Mouse (Mus musculus): ENCODE data around the gene Tmem82.

The Tmem82 gene

DNA sequence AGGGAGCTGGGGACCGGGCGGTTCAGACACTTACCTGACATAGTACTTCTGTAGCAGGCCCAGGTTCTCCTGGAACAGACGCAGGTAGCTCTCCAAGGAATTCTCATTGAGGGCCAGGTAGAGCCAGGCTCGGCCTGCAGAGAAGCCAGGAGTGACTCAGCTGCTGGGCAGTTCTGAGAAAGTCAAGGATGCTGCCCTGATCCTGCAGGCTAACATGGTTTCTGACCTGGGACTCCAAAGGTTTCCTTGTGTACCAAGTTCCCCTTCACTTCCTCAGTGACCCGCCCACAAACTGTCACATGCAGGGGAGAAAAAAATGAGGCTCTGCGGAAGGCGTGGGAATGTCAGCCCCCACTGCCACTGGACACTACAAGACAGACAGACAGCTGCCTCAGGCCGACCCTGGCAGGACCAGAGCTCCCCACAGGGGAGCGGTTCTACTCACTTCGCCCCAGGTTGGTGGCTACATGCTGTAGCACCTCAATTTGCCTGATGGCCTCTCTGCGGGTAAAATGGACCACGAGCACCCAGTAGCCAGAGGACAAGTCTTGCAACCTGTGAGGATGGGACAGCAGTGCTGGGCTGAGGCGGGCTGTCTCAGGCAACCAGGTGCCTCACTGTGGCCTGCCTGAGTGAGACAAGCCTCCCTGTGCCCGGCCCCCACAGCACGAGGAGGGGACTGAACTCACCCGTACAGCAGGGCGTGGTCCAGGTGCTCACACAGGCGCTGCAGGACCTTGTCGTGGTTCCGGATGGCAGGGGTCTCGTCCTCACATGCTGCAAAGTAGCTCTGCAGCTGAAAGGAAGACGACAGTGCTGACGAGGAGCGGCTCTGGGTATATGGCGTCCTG is 23.8 kb upstream of the Tmem82 start:
- DNase-seq (ENCODE audit: low read depth, low spot score): no peak

GRCm38 (mm10) chr4:141641353-141641771 is 22.9 kb upstream of the Tmem82 start:
- DNase-seq (ENCODE audit: low read depth, low spot score): no peak

DNA sequence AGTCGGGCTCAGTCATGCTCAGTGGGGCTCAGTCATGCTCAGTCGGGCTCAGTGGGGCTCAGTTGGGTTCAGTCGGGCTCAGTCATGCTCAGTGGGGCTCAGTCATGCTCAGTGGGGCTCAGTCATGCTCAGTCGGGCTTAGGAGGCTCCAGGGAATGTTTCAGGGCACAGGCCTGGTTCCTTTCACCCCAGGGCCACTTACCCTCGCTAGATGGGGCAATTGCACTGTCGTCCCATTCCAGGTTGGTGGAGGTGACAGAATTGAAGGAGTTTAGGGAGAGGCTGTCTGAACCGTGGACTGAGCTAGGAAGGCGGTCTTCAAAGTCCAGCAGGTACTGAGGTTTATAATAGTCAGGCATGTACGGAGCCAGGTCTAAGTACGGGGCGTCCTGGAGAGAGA is 21.0 kb upstream of the Tmem82 start:
- no peak for DNase-seq (ENCODE audit: low read depth, low spot score)

DNA sequence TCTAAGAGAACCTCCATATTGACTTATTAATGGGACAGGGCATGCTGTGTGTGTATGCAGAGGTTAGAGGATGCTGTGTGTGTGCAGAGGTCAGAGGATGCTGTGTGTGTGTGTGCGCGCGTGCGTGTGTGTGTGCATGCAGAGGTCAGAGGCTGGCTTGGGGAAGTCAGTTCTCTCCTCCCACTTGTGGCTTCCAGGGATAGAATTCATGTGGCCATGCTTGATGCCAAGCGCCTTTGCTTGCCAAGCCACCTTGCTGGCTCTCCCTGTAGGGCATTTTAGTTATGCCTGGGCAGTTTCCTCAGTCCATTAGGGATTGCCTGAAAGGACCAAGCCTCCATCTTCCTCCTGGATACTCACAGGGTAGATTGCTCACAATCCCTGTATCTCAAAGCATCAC is 18.3 kb upstream of the Tmem82 start:
- no peak for DNase-seq (ENCODE audit: low read depth, low spot score)

GRCm38 (mm10) chr4:141635991-141636390 is 17.6 kb upstream of the Tmem82 start:
- DNase-seq (ENCODE audit: low read depth, low spot score): no peak

DNA sequence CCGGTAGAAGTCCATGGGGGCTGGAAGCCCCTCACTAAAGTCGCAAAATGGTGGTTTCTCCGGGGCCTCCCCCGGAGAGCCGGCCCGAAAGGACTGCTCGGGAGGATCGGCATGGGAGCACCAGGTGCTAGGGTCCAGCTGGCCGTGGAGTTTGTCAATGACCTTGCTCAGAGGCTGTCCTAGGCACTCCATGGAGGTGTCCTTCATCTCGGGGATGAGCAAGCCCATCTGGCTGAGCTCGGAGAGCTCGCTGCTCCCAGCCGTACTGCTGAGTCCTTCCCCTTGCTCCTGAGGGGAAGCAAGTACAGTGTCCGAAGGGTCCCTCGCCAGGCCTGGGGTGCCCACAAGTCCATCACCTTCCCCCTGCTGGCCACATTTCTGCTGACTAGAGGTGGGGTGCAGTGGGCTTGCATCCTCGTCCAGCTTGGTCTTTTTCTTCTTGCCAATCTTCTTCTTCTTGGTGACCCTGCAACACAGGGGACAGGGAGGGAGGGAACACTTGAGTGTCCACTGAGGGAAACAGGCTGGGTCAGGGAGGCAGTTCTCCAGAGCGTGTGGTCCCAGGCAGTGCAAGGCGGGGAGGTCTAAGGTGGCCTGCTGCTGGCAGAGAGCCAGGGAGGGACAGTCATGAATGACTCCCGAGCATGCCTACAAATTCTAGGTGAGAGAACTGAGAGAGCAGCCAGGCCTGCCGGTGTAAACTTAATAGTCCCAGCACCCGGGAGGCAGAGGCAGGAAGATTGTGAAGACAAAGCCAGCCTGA is 13.9 kb upstream of the Tmem82 start:
- DNase-seq (ENCODE audit: low read depth, low spot score): no peak

GRCm38 (mm10) chr4:141631250-141631649 is 12.8 kb upstream of the Tmem82 start:
- DNase-seq (ENCODE audit: low read depth, low spot score): no peak

- DNase-seq (ENCODE audit: low read depth, low spot score): no peak
These were observed 11.6 kb upstream of the Tmem82 start for GRCm38 (mm10) chr4:141630021-141630420.

DNA sequence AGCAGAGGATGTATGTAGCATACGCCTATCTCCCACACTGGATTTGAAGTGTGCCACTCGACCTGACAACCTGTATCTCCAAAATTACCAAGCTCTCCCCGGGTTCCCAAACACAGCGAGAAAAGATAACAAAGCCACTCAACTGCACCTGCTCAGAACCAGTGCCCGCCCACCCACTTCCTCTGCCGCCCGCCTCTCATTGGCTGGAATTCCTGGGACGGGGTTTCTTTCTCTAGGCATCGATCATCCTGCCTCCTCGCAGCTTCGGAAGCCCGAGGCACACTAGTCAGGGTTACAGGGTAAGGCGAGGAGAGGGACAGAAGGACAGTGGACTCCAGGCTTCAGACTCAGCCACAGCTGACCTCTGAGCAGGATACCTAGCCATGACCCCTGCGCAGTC is 10.2 kb upstream of the Tmem82 start:
- no peak for DNase-seq (ENCODE audit: low read depth, low spot score)

DNA sequence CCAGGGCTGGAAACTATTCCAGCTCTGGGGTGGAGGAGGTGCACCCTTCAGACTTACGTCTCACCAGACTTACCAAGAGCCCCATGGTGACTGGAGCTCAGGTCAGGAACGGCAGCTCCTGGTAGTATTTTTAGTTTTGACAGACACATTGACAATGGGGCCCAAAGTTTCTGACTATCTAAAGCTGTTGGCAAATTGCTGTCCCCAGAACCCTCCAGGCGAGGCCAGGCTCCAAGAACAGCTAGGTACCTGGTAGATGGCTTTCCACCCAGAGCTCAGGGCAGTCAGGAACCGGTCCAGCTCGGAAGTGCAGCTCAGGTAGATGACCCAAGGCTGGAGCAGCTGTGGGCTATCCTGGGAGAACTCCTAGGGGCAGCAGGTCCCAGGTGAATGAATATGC is 9.1 kb upstream of the Tmem82 start:
- no peak for DNase-seq (ENCODE audit: low read depth, low spot score)

DNA sequence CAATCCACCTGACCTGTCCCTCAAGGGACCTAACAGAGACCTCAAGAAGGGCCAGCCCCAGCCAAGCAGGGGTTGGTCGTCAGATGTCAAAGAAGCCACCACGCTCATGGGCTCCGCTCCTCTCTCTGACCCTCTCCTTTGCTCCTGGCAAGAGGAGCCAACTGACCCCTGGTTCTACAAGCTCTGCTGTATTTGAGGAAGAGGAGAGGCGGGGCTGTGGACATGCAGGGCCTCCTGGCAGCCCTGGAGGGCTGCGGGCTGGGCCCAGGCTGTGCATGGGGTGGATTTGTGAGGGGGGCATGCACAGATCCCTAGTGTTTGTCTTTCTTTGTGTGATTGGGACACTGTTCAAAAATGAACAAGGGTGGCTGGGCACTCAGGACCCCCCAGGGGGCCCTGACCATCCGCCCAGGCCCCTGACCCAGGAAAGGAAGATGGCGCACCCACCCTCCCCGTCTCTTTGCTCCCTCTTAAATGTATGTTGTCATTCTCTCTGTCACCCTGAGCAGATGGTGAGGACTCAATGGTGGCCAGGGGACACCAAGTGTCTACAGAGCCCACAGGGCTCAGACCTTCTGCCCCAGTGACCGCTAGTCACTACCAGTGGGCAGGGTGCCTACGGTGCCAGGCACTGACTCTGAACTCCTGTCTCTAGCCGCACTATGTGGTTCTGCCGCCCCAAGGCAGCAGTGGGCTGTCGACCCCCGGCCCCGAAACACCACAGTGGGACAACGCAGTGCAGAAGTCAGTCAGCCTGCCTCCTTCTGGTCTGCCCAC is 7.5 kb upstream of the Tmem82 start:
- no peak for DNase-seq (ENCODE audit: low read depth, low spot score)

GRCm38 (mm10) chr4:141624983-141625773 is 6.7 kb upstream of the Tmem82 start:
- no peak for DNase-seq (ENCODE audit: low read depth, low spot score)

- no peak for DNase-seq (ENCODE audit: low read depth, low spot score)
These were observed 5.7 kb upstream of the Tmem82 start for GRCm38 (mm10) chr4:141624134-141624533.

- no peak for DNase-seq (ENCODE audit: low read depth, low spot score)
These were observed 5.2 kb upstream of the Tmem82 start, which contains the start of gene Slc25a34 for GRCm38 (mm10) chr4:141623666-141624065. Slc25a34 (minus strand) TSS chr4:141623821.

- DNase-seq (ENCODE audit: low read depth, low spot score): no peak
These were observed 4.6 kb upstream of the Tmem82 start for GRCm38 (mm10) chr4:141623037-141623436.

DNA sequence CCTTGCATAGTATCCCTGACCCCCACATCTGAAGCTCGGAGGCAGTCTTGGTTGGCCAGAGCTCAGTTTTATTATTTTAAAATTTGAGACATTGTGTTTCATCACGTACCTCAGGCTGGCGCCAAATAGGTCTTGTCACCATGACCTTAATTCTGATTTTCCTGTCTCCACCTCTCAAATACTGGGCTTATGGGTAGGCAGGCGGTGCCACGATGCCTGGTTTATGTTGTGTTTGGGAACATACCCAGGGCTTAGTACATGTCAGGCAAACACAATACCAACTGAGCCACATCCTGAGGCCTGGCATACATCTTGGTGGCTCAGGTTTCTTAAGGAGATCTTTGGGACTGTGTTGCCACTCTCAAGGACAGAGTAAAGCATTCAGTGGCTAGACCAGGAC is 4.1 kb upstream of the Tmem82 start:
- no peak for DNase-seq (ENCODE audit: low read depth, low spot score)

DNA sequence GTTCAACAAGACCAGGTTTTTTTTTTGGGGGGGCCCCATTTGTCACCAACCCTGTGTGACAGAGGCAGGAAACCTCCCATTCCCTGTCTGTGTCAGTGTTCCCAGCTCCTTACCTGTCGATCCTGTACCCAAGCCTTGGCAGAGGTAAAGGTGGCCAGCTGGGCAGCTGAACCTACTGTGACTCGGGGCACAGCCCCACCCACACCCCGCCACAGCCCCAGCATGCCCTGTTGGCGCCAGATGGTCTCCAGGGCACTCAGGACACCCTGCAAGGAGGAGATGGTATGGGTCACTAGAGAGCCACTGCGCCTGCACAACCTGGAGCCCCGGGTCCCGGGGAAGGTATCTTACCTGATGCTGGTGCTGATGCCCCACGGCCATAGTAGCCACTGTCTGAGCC is 3.7 kb upstream of the Tmem82 start:
- no peak for DNase-seq (ENCODE audit: low read depth, low spot score)

GRCm38 (mm10) chr4:141621297-141621696 is 2.9 kb upstream of the Tmem82 start:
- no peak for DNase-seq (ENCODE audit: low read depth, low spot score)

DNA sequence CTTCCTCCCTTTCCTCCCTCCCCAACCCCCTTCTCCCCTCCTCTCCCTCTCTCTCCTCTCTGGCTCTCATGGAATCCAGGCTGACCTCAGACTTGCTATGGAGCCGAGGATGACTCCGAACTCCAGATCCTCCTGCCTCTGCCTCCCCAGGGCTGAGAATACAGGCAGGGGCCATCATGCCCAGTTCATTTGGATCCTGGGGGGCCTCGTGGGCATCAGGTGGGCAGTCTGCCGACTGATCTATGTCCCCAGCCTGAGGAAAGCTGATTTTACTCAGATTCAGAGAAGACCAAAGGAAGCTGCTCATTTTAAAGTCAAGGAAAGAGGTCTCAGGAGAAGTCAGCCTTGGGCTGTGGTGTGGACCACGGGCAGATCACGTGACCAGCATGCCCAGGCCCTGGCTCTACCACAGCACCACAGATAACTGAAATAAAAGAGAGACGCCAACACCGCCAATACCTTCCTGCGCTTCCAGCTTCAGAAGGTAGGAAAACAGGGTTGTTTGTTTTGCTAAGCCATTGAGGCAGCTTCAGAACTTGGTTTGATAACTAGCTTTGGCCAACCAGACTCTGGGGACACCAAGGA is 958 bp upstream of the Tmem82 start:
- no peak for DNase-seq (ENCODE audit: low read depth, low spot score)

- DNase-seq (ENCODE audit: low read depth, low spot score): no peak
These were observed 419 bp downstream of the Tmem82 start for GRCm38 (mm10) chr4:141617863-141618564.
